Mouse (Mus musculus) CH12.LX (cell line): ENCODE measurements at regions not wholly inside any gene's neighbourhood (a gene's known extent, or its start where the extent isn't known, plus 50 kb on each side); places are given as distances from the start of the nearest gene placed in this dataset.

Experiments used
- CTCF ChIP-seq, 2 experiments: IDR thresholded peaks in 1 of 2; conservative IDR thresholded peaks in 1 of 2; 2 replicates each; pipeline ENCODE4 v1.5.1; 2011 to 2012; ENCODE audit warnings: low read depth in 2 of 2, low read length in 2 of 2, improper control_type of control experiment in 1 of 2, inconsistent platforms in 1 of 2, mild to moderate bottlenecking in 1 of 2, moderate library complexity in 1 of 2
- E2F4 ChIP-seq: IDR thresholded peaks from 2 replicates; pipeline ENCODE4 v1.6.1; 2011; ENCODE audit warnings: low read depth, low read length, improper control_type of control experiment; ENCODE audit not compliant: insufficient replicate concordance
- GABPA ChIP-seq: IDR thresholded peaks from 2 replicates; pipeline ENCODE4 v1.6.1; 2012; ENCODE audit warnings: low read depth, low read length, improper control_type of control experiment, inconsistent platforms; ENCODE audit not compliant: insufficient replicate concordance
- IRF4 ChIP-seq: IDR thresholded peaks from 2 replicates; pipeline ENCODE4 v1.6.1; 2014; ENCODE audit warnings: low read depth, mild to moderate bottlenecking, inconsistent platforms, low read length, improper control_type of control experiment
- MAX ChIP-seq: IDR thresholded peaks from 2 replicates; pipeline ENCODE4 v1.6.1; 2011; ENCODE audit warnings: low read length, improper control_type of control experiment
- MAZ ChIP-seq: IDR thresholded peaks from 2 replicates; pipeline ENCODE4 v1.6.1; 2012; ENCODE audit warnings: low read depth, mild to moderate bottlenecking, inconsistent platforms, low read length, improper control_type of control experiment, moderate library complexity
- MEF2A ChIP-seq: IDR thresholded peaks from 2 replicates; pipeline ENCODE4 v1.6.1; 2014; ENCODE audit warnings: low read depth, mild to moderate bottlenecking, inconsistent platforms, low read length, improper control_type of control experiment, borderline replicate concordance
- MXI1 ChIP-seq: IDR thresholded peaks from 2 replicates; pipeline ENCODE4 v1.6.1; 2011; ENCODE audit warnings: mild to moderate bottlenecking, low read depth, low read length, improper control_type of control experiment
- POLR2A ChIP-seq: IDR thresholded peaks from 2 replicates; pipeline ENCODE4 v1.6.1; 2011; ENCODE audit warnings: low read depth, mild to moderate bottlenecking, improper control_type of control experiment, low read length
- SMC3 ChIP-seq: IDR thresholded peaks from 2 replicates; pipeline ENCODE4 v1.6.1; 2011; ENCODE audit warnings: low read depth, low read length, improper control_type of control experiment
- UBTF ChIP-seq: IDR thresholded peaks from 2 replicates; pipeline ENCODE4 v1.6.1; 2012; ENCODE audit warnings: low read depth, mild to moderate bottlenecking, inconsistent platforms, low read length, improper control_type of control experiment, moderate library complexity
- USF1 ChIP-seq: IDR thresholded peaks from 2 replicates; pipeline ENCODE4 v1.6.1; 2014; ENCODE audit warnings: low read depth, mild to moderate bottlenecking, inconsistent platforms, low read length, improper control_type of control experiment
- ZC3H11A ChIP-seq: IDR thresholded peaks from 2 replicates; pipeline ENCODE4 v1.6.1; 2012; ENCODE audit warnings: low read depth, mild to moderate bottlenecking, inconsistent platforms, low read length, improper control_type of control experiment
- ZNF384 ChIP-seq: IDR thresholded peaks from 2 replicates; pipeline ENCODE4 v1.6.1; 2012; ENCODE audit warnings: low read depth, low read length, improper control_type of control experiment, inconsistent platforms

DNA sequence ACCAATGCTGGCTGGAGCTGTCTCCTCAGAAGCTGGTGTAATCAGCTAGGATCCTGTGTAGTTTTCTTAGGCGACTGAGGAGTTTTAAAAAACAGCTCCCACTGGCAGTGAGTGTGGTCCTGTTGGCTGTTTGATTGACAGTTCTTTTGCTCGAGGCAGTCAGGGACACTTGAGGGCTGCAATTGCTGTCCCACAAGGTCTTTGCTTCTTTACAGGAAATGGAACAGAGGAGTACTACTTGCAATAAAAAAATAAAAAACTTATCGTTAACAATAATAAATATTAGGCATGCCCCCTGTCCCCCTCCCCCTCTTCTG, 113.0 kb downstream of the Ibtk start:
- TF ChIP-seq E2F4 = no peak
- TF ChIP-seq CTCF (conservative IDR thresholded peaks at IDR 0.05 in 1 of 2, IDR thresholded peaks at IDR 0.05 in 1 of 2; ENCODE audit: low read depth in 2 of 2, low read length in 2 of 2) = no peak
- no peak for TF ChIP-seq GABPA
- no peak for TF ChIP-seq MAZ
- no peak for TF ChIP-seq ZC3H11A
- no peak for TF ChIP-seq USF1
- TF ChIP-seq POLR2A = no peak
- TF ChIP-seq MEF2A = no peak
- no peak for TF ChIP-seq SMC3
- no peak for TF ChIP-seq MAX
- no peak for TF ChIP-seq ZNF384
- no peak for TF ChIP-seq MXI1
- no peak for TF ChIP-seq IRF4
- TF ChIP-seq UBTF = no peak
